Mouse (Mus musculus) layer of hippocampus, postnatal 10 days (tissue): ENCODE measurements around the gene Btbd9. TPM values are rescaled to one million over a fixed set of nuclear protein-coding genes. Genes with fewer than 3 reads are reported as not detected.
A peak's percentile ranks its signal among the peaks of the same experiment; 100 is the strongest.
"Not testable (repeated sequence)": the region's sequence is repeated elsewhere in the genome, so short reads cannot be mapped to it uniquely, and the experiment has no call there.

Experiments used
- DNase-seq, 2 experiments: peaks; one replicate each; pipeline ENCODE4 v3.0.0; 2021; ENCODE audit warnings: low spot score in 2 of 2
- long read RNA-seq: library from polyadenylated mRNA; stranded (forward); transcript quantifications from one replicate; pipeline ENCODE4 v2.0.0, GENCODE M21; 2023
- total RNA-seq, 2 experiments: library from RNA; stranded (reverse); gene quantifications; 2 replicates each; pipeline ENCODE4 v1.2.3; 2021

Btbd9 gene
- total RNA-seq, result 100 to 1,000 TPM; 104 to 109 TPM
- long read RNA-seq, full-length matches to known transcripts, result 38 of 67 reads
- long read RNA-seq, partial matches to known transcripts, result 4 of 67 reads
- long read RNA-seq, other reads (novel, unspliced or antisense), result 25 of 67 reads

DNA sequence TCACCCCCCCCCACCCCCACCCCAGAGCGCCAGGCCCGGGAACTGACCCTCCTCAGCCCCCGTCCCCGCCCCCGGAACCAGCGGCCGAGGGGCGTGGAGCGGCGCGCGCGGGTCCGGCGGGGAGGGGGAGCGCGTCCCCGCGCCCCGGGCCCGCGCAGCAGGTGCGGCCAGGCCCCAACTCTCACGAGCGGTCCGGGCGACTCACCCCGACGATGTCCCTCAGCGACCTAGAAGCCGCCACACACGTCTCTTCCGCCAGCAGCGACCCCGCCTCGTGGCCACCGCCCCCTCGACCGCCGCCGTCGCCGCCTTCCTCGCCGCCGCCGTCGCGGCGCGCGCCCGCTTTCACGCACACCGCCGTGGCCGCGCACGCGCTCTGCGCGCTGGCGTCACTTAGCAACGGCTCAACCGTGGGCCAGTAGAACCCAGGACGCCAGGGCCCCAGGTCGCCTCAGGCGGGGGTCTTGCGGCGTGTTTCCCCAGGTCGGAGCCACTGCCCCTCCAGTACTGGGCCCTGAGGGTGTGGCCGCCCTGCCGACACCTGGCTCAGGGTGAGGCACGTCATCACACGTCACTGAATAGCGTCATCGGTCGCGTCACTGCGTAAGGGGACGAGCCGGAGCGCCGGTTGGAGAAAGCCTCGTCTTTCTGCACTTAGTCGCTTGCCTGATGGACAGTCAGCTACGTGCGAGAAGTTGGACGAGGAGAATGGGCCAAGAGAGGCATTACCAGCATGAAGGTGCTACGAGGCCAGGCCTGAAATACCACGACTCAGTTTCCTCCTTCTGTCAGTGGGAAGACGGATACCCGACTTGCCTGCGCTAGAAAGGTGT, at the start of gene Btbd9:
TSS of gene Btbd9 (minus strand) at position 548 of the 833 bp plus-strand sequence.
- DNase-seq, result peak; percentile 96 to 98

DNA sequence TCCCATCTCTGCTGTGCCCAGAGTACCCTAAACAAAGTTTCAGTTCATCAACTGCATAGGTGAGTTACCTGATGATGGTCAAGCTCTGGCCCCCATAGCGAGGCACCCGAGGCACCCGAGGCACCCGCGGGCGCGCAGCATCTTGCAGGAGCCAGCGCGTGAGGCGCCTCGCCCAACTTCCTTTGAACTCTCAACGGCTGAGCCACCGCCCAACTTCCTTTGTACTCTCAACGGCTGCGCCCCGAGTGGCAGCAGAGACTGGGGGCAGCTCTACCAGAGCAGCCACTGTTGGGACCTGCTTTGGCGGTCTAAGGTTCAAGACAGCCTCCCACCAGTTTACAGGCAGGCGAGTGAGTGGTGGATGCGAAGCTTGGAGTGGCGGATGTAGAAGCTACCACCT, 47.8 kb upstream of the Btbd9 start, which contains the start of gene Dnah8:
TSS of gene Dnah8 (plus strand) at position 223 of the 400 bp plus-strand sequence.
- not testable (repeated sequence) for DNase-seq

DNA sequence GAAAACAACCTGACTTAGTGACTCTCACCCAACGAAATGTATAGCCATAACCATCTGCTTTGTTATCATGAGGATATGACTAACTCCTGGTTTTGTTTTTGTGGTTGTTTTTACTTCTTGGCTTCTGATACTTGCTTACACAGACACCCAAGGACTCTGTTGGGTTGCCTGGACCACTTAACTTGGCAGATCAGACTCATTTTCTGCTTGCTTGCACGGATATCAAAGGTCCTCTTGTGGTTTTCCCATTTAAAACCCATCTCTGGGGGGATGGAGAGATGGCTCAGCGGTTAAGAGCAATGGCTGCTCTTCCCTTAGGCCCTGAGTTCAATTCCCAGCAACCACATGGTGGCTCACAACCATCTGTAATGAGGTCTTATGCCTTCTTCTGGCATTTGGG, 46.9 kb upstream of the Btbd9 start:
- no peak for DNase-seq

DNA sequence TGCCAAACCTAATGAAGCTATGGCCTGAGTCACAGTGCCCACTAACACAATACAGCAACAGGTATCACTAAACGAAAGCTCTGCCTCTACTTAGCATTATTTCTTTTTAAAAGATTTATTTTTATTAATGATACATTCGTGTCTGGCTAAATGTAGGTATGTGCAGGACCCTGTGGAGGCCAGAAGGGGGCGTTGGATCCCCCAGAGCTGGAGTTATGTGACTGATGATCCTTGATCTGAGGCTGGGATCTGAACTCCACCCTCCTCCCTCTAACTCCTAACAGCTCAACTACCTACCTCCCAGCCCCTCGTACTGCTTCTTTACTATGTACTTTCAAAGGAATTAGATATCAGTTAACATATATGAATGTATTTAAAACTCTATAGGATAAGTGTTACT, 45.2 kb upstream of the Btbd9 start:
- no peak for DNase-seq

DNA sequence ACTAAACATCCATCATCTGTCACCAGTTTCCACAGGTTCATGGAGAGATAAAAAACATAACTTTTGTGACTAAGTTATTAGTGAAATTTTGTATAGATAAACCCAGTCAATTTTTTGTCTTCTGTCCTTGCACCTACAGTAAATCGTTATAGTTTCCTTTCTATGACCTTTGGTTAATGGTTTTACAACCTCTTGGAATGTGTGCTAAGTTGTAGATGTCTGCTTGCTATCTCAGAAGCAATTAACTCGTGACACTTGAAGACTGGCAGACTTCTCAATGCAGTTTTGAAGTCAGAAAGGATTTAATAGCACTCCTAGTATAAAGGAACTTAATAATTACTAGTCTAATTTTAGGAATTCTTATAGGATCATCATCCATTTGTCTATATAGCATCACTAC, 44.3 kb upstream of the Btbd9 start:
- DNase-seq, result no peak

DNA sequence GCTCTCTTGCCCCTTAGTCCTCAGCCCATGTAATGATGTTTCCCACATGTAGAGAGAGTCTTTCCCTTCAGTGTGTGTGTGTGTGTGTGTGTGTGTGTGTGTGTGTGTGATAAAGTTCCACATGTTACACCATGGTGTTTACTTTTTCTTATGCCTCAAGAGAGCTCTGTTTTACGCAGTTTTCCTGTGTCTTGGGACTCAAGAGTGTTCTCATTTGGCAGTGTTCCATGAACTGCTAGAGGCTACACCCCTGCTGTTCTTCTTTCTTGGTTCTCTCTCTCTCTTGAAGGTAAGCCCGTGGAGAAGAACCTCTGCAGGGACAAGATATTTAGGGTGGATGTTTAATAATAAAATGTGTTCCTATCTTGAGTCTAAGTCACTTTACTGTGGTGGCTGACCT, 42.9 kb upstream of the Btbd9 start:
- no peak for DNase-seq

DNA sequence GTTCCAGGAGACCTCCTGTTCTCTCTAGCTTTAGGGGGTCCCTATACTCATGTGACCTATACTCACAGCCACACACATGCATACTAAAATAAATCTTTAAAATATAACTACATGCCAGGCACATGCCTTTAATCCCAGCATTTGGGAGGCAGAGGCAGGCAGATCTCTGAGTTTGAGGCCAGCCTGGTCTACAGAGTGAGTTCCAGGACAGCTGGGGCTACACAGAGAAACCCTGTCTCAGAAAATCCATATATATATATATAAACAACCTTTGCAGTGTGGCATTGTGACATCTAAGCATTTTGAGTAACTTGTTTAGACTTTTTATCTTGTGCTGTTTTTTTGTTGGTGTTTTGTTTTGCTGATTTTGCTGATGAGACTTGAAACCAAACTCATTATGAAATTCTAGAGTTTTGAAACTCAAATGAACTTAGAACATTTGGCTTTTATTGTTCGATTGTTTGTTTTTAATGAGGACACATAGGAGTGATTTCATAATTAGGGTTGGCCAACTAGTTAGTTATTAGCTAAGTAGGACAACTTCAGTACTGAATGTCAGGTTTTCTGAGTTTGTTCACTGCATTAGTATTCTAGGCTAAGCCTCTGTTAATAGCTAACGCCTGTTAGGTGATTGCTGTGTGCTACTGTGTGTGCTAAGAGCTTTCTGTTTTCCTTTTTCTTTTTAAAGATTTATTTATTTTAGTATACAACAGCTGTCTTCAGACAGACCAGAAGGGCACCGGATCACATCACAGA, 42.0 kb upstream of the Btbd9 start:
- no peak for DNase-seq

DNA sequence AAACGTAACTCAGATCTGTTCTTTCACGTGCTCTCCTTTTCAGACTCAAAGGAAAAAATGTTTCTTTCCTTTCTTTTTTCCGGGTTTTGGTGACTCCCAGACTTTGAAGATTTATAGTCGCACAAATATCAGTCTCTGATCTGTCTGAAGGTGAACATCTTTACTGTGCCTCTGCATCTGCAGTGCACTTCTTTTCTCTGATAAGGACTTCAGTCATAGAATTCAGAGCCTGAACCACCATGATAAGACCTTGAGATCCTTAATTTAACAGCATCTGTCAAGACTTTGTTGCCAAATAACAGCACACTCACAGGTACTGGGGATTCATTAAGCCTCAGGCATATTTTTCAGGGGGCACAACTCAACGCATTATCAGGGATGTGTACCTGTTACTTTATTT, 39.9 kb upstream of the Btbd9 start:
- DNase-seq, result no peak

DNA sequence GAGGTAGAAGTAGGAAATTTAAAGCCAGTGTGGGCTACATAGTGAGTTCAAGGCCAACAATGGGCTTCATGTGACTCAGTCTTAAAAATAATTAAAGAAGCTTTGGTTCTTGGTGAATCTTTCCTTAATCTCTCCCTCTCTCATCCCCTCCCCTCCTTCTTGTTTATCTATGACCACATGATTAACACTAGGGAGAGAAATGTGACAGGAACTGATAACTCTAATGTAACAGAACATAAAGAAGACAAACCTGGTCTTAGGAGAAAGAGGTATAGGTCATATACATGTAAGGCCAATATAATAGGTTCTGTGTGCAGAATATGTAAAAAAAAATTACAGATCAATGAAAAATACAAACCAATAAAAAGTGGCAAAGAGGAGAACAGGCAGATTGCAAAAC, 37.1 kb upstream of the Btbd9 start:
- no peak for DNase-seq

DNA sequence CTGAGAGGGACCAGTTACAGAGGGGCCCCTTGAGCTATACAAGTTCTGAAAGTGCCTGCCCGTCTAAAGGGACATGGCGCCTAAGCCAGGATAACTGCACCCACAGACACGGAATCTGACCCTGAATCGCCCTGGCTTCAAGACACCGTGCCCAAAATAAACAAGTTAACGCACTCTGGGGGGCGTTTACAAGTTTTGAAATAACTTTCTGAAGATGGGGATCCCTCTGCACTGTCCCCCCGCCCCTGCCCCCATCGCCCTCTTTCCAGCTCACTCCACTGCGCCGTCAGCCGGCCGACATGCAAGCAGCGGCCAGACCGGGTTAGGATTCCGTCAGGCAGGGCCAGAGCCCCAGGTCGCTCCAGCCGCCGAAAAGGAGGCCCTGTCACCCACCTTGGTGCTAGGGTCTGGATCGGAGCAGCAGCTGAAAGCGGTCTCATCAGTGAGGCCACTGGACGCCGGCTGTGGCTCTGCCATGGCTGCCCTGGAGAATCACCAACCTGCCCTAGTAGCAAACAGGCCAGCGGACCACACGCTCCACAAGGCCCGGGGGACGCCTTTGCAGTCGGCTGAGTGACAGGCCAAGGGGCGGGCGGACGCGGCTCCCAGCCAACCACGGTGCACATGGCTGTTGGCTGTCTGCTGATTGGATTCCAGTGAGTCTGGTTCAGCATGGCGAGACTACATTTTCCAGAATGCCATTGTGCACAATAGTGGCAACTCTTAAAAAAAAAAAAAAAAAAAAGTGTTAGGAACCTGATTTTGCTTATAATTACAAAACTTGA, 36.0 kb upstream of the Btbd9 start:
- peak; percentile 100 for DNase-seq

DNA sequence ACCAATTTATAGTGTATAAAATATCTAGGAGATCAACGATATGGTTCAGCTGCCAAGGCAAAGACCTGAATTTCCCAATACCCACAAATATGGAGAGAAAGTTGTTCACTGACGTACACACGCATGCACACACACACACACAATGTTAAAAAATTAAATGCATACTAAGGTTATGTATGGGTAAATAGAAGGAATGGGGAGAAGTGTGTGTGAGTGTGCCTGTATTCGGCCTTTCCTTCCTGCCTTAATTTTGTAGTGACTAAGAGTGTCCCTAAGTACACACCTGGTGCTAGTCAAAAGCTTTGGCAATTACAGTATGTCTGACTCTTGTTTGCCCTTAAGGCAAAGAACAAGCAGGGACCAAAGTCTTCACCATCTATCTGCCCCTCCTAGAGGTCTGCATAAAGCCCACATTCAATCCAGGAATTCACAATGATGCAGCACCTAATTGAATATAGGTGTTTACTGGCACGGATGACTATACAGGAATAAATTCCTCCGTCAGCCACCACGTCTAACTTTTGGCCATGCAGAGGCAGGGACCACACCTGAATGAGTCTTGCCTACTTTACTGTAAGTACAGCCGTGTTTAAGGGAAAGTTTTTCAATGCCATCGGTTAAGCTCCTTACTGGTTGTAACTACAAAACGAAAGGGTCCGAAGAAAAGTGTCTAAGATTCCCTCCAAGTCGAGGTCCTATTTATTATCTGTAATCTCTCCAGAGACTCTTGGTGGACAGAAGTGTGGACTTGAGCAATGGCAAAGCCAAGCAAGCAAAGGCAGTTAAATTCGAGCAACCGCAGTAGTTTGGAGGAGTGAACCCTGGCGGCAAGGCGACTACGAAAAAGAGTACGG, 35.2 kb upstream of the Btbd9 start:
- no peak for DNase-seq

DNA sequence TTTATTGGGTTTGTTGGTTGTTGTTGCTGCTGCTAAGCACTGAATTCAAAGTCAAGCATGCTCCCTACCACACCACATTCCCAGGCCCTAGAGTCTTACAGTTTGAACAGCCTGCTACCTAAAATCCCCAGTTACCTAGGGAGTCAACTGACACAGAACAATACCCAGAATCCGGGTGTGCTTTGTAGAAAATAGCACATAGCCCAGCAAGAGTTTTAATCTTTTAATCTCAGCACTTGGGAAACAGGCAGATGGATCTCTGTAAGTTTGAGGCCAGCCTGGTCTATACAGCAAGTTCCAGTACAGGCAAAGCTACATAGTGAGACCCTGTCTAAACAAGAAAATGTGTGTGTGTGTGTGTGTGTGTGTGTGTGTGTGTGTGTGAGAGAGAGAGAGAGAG, 34.5 kb upstream of the Btbd9 start:
- DNase-seq, result no peak

DNA sequence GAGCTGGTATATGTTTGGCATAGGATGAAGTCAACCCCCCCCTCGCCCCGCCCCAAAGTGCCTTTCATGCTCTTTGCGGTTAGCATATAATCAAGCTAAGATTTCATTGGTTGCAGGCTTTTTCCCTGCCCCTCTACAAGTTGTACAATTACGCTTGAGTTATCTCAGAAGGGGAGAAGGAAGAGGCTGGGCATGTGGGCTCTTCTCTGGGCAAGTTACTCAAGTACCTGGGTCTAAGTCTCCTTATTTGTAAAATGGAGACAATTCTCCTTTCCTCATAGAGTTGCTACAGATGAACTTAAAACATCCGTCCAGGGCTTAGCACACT, 33.7 kb upstream of the Btbd9 start:
- no peak for DNase-seq

DNA sequence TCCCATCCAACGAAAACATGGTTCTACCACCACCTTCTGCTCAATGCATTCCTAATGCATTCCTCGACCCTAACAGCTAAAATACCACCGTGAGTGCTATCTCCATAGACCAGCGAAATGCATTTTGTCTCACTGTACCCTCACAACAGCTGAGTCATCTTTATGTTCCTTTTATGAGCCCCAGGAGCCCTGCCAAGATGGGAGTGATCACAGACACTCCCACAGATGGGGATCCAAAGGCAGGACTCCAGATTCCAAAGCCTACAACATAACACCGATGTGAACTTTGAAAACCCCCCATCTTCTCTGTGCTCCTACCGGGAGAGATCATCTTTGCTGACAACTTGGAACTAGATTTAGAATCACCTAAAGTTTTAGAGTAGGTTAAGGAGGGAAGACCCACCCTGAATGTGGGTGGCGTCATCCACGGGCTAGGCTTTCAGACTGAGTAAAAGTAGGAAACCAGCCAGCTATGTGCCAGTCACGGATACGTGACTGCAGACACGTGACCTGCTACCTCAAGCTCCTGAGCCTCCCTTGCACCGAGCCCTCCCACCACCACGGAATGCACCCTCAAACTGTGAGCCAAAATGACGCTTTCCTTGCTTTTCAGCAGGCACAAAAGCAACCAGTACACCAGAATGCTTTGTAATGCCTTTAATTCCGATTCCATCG, 33.2 kb upstream of the Btbd9 start:
- DNase-seq, result no peak

DNA sequence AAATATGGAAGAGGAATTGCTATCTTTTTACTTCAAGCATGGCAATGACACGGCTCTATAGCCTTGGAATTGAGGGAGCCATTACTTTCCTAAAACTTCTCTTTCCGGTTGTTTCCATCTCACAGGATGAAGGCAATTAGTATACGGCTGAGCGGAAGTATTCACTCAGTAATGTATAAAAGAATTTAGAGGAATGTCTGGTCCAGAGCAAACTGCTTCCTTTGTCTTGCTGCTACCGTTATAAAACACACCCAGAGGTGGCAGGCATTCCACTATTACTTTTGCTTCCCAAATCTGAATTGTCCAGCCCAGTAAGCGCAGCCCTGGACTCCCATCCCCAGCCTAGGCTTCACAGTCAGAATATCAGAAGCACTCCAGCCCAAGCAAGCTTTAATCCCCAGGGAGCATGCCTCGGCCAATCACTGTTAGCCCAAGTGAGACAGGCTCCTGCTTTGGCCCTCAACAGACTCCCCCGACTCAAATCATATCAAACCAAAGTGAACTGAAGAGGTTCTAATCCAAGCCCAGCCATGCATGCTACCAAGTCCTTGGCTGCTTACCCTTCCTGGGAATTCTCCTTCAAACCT, 31.7 kb upstream of the Btbd9 start:
- no peak for DNase-seq

DNA sequence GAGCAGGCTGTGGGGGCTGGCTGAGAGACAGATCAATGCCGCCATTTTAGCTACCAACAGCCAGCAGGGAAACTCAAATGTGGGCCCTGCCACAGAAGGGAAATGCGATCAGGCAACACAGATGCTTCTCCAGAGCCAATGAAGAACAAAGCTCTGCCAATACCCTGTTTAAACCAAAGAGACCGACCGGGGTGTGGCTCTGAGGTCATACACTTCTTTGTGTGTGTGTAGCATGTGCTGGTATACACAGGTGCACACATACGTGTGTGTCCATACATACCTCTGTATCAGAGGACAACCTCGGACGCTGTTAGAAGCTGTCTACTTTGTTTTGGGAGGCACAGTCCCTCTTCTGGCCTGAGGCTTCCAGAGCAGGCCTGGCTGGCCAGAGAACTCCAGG, 31.0 kb upstream of the Btbd9 start:
- no peak for DNase-seq

DNA sequence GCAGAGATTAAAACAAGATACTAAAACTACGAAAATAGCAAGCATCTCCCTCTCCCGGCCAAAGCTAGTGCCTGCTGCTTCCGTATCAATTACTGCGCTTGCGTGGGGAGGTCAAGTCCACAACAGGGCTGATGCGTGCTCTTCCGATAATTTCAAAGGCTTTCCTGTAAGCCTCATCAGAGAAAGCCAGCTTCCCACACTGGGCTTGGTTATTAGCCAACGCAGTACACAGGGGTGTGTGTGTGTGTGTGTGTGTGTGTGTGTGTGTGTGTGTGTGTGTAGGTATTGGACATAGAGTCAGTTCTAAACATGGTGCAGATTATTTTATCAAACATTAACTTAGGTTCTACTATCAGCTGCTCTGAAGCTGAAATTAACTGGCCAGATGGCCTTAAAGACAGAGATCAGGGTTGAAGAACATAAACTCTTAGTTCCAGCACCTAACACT, 30.4 kb upstream of the Btbd9 start:
- DNase-seq, result peak in 1 of 2 experiments; percentile 24

DNA sequence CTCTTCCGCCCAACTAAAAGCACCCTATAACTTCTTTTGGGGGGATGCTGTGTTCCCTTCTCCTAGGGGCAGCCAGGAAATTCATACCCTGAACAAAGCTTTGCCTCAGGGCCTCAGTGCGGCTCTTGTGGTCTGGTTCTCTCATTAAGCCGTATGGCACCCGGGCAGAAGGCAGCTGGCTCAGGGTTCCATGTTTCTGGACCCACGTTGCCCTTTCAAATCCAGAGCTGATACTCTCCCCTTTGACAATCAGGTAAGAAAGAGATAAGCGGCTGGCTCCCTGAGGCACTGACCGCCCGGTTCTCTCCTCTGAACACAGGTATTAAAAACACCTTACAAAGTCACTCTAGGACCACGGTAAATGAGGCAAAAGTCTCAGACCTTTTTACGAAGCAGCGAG, 29.9 kb upstream of the Btbd9 start:
- peak in 1 of 2 experiments; percentile 12 for DNase-seq

DNA sequence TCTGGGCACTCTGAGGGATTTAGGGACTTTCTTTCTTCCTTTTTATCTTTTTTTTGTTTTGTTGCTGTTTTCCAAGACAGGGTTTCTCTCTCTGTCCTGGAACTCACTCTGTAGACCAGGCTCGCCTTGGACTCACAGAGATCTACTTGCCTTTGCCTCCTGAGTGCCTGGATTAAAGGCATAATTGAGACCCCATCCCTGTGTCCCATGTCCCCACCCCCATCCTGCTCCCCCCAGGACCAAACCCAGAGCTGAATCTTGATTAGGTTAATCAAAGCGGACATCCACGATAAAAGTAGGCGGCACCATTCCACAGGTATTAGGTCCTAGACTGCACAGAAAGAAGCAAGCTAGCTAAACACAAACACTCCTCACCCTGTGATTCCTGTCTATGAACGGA, 28.7 kb upstream of the Btbd9 start:
- no peak for DNase-seq

DNA sequence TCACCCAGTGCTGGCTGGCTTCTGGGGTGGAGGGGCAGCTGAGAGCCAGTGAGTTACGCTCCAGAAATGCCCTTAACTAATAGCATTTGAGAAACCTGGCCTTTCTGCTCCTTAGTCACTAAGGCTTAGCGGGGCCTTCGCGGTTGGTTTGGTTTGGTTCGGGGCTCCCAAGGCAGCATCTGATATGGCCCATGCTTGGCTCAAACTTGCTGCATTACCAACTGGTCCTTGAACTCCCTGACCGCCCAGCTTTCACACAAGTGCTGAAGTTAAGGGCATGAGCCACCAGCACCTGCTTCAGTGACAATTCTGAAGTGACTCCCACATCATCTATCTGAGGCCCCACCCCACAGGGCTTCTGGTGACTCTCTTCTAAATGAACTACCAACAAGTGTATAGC, 28.0 kb upstream of the Btbd9 start:
- DNase-seq, result no peak
